16 mouse cellular contexts compared by ENCODE assay signal in genomic region chr3:142855961-142856472, GRCm38 (mm10). TPM values are rescaled to one million over a fixed set of nuclear protein-coding genes. Genes with fewer than 3 reads are reported as not detected.
DNase-seq lines count a peak whose midpoint lies in the region; ATAC-seq and TF ChIP-seq lines count a peak whose summit lies in the region.
"Had no signal": no experiment of that assay in that cellular context is flagged by ENCODE, and none has a peak within 500 bp of the region (broad histone marks: within the 10 kb centered on the region; RNA-seq: fewer than 3 reads in every experiment).

No protein-coding gene starts in this region.

- 77% methylated on average over 4 of the region's 4 CpGs for WGBS in heart, embryonic 12.5 days

- ATAC-seq in heart, embryonic 12.5 days (ENCODE audit: insufficient number of reproducible peaks, low FRiP score), result no peak
- ATAC-seq: hindbrain, embryonic 16.5 days had no signal

- TF ChIP-seq CTCF in MEL (IDR thresholded peaks at IDR 0.05 in 2 of 3, conservative IDR thresholded peaks at IDR 0.05 in 1 of 3; ENCODE audit: control insufficient read depth in 1 of 3, insufficient read depth in 1 of 3, low read depth in 2 of 3, low read length in 3 of 3, poor library complexity in 1 of 3, severe bottlenecking in 1 of 3), result no peak
- no peak for TF ChIP-seq CTCF in embryonic fibroblast, embryonic 13.5 days (IDR thresholded peaks at IDR 0.05; ENCODE audit: borderline replicate concordance, insufficient read depth, low read length)

- no peak for TF ChIP-seq EP300 in MEL (IDR thresholded peaks at IDR 0.05; ENCODE audit: low read depth in 1 of 2, low read length in 2 of 2)

- peaks cover 24% of the 10 kb centered on the region for H3K79me2 ChIP-seq in MEL (ENCODE audit: control insufficient read depth, insufficient read depth, low read length, poor library complexity)

- no peak for TF ChIP-seq POLR2A in MEL (IDR thresholded peaks at IDR 0.05; ENCODE audit: control insufficient read depth in 1 of 2, insufficient read depth in 1 of 2, low read depth in 1 of 2, low read length in 2 of 2, poor library complexity in 1 of 2)
- TF ChIP-seq POLR2A in embryonic fibroblast, embryonic 13.5 days (IDR thresholded peaks at IDR 0.05; ENCODE audit: low read depth, low read length), result no peak

- no peak overlapping the region for H3K27ac ChIP-seq in heart, embryonic 12.5 days (ENCODE audit: poor library complexity, severe bottlenecking)
- no peak overlapping the region for H3K27ac ChIP-seq in MEL (ENCODE audit: control insufficient read depth, low read depth, low read length)
- H3K27ac ChIP-seq in embryonic fibroblast, embryonic 13.5 days (ENCODE audit: insufficient read depth, low read length), result 0 out of 2 replicates have a peak overlapping the region, but pooled peaks have one; percentile 26
- H3K27ac ChIP-seq: embryonic facial prominence, embryonic 13.5 days; kidney, embryonic 15.5 days; lung, embryonic 15.5 days; midbrain, embryonic 10.5 days had no signal

- no peaks in the 10 kb centered on the region for H3K9me3 ChIP-seq in heart, embryonic 12.5 days (replicated peaks)
- H3K9me3 ChIP-seq in MEL (replicated peaks; ENCODE audit: insufficient read depth, low read length), result no peaks in the 10 kb centered on the region
- H3K9me3 ChIP-seq: embryonic facial prominence, embryonic 13.5 days; kidney, embryonic 15.5 days; lung, embryonic 15.5 days; midbrain, embryonic 10.5 days had no signal

- no peak for TF ChIP-seq RAD21 in MEL (IDR thresholded peaks at IDR 0.05; ENCODE audit: low read depth, low read length)

- no peak overlapping the region for H3K9ac ChIP-seq in heart, embryonic 12.5 days
- H3K9ac ChIP-seq in MEL (ENCODE audit: control insufficient read depth, low read depth, low read length, poor library complexity, severe bottlenecking), result no peak overlapping the region
- H3K9ac ChIP-seq: embryonic facial prominence, embryonic 13.5 days; kidney, embryonic 15.5 days; lung, embryonic 15.5 days had no signal

- H3K27me3 ChIP-seq in heart, embryonic 12.5 days (replicated peaks), result no peaks in the 10 kb centered on the region
- no peaks in the 10 kb centered on the region for H3K27me3 ChIP-seq in MEL (ENCODE audit: control insufficient read depth in 1 of 2, insufficient read depth in 2 of 2, low read length in 2 of 2)
- H3K27me3 ChIP-seq: embryonic facial prominence, embryonic 13.5 days; kidney, embryonic 15.5 days; lung, embryonic 15.5 days had no signal

- H3K4me1 ChIP-seq in heart, embryonic 12.5 days (replicated peaks), result peaks cover 10% of the 10 kb centered on the region
- peaks cover 12 to 17% of the 10 kb centered on the region in 2 experiments for H3K4me1 ChIP-seq in MEL (ENCODE audit: control insufficient read depth in 1 of 2, insufficient read depth in 2 of 2, low read length in 2 of 2)
- peaks cover 7% of the 10 kb centered on the region for H3K4me1 ChIP-seq in embryonic fibroblast, embryonic 13.5 days (ENCODE audit: control insufficient read depth, insufficient read depth, low read length)
- H3K4me1 ChIP-seq: lung, embryonic 15.5 days; midbrain, embryonic 10.5 days had no signal

- no peaks in the 10 kb centered on the region for H3K36me3 ChIP-seq in heart, embryonic 12.5 days
- peaks cover 11 to 31% of the 10 kb centered on the region in 2 experiments for H3K36me3 ChIP-seq in MEL (ENCODE audit: control insufficient read depth in 1 of 2, insufficient read depth in 2 of 2, low read length in 2 of 2)

- no peak overlapping the region for H3K4me2 ChIP-seq in heart, embryonic 12.5 days
- H3K4me2 ChIP-seq: embryonic facial prominence, embryonic 13.5 days; kidney, embryonic 15.5 days; lung, embryonic 15.5 days had no signal

- H3K4me3 ChIP-seq in heart, embryonic 12.5 days, result no peak overlapping the region
- peak overlapping the region in 1 of 2 experiments; percentile 27; a peak in 1 of 4 replicates for H3K4me3 ChIP-seq in MEL (ENCODE audit: control insufficient read depth in 1 of 2, insufficient read depth in 1 of 2, low read depth in 2 of 2, low read length in 2 of 2)
- H3K4me3 ChIP-seq in embryonic fibroblast, embryonic 13.5 days (ENCODE audit: insufficient read depth, low read length), result 0 out of 2 replicates have a peak overlapping the region, but pooled peaks have one; percentile 21
- H3K4me3 ChIP-seq: embryonic facial prominence, embryonic 13.5 days; kidney, embryonic 15.5 days; lung, embryonic 15.5 days; midbrain, embryonic 10.5 days had no signal

- peak; percentile 26 to 40 for DNase-seq in heart, adult 18-20 months
- peak; percentile 27 for DNase-seq in kidney, adult 9 months
- DNase-seq in kidney, postnatal 10 days, result no peak
- DNase-seq in MEL (ENCODE audit: low read depth, low spot score), result no peak
- no peak for DNase-seq in cerebellum, adult 9-10 months
- DNase-seq in layer of hippocampus, postnatal 25 days (ENCODE audit: extremely low spot score in 1 of 2, low spot score in 1 of 2), result no peak
- DNase-seq: cerebellum, adult 11-12 months; heart, adult 11 months; liver had no signal

TF ChIP-seq in MEL, 35 proteins besides CTCF, POLR2A, EP300 and RAD21:
- TF ChIP-seq SMC3 (IDR thresholded peaks at IDR 0.05; ENCODE audit: low read depth, low read length) (no peak), POLR2AphosphoS2 (IDR thresholded peaks at IDR 0.05; ENCODE audit: low read length) (no peak), ZNF384 (IDR thresholded peaks at IDR 0.05; ENCODE audit: low read depth, low read length) (peak; percentile 87), MAFK (IDR thresholded peaks at IDR 0.05; ENCODE audit: borderline replicate concordance, low read depth, low read length) (no peak), ZKSCAN1 (IDR thresholded peaks at IDR 0.05; ENCODE audit: low read depth, low read length) (no peak), USF2 (IDR thresholded peaks at IDR 0.05; ENCODE audit: borderline replicate concordance in 1 of 2, insufficient read depth in 1 of 2, low read depth in 1 of 2, low read length in 2 of 2) (no peak), MYC (IDR thresholded peaks at IDR 0.05; ENCODE audit: low read depth, low read length) (no peak)
TF ChIP-seq in MEL: peak in this region for 1.

RNA-seq across cellular contexts. Expression of gene Pkn2, which starts 25.8 kb away (rescaled TPM):
- total RNA-seq in heart, adult 18-20 months (2021), result 10 to 100 TPM; 38.6 to 39.5 TPM
- polyA plus RNA-seq in heart, embryonic 12.5 days (2016; fragmentation: Nextera tagmentation; extraction: Ambion mirVana), result 53.1 and 55.7 TPM in 2 replicates
- 33.5 and 38.6 TPM in 2 replicates for total RNA-seq in MEL (2012; rRNA removed)
- 10 to 100 TPM; 34.7 to 38.8 TPM for polyA plus RNA-seq in MEL (2012; ENCODE audit: insufficient read depth in 1 of 2, insufficient read length in 2 of 2, low read depth in 1 of 2, low replicate concordance in 2 of 2, missing spikeins in 1 of 2)
- polyA plus RNA-seq in embryonic fibroblast, embryonic 13.5 days (2011; ENCODE audit: insufficient read length, low read depth, missing spikeins), result 64.4 and 75.0 TPM in 2 replicates
- total RNA-seq in layer of hippocampus, postnatal 25 days (2021), result 10 to 100 TPM; 25.6 to 34.1 TPM

Comparison
In these comparisons a context has a peak if more than half of its experiments do, and no peak if none do; other contexts are left out.
1. DNase-seq: peak in heart, adult 18-20 months (2 of 2) and kidney, adult 9 months (single experiment); none in kidney, postnatal 10 days (single experiment), MEL (single experiment), cerebellum, adult 9-10 months (single experiment) and layer of hippocampus, postnatal 25 days (0 of 2).